Mouse (Mus musculus) G1E (cell line): Measurements from ENCODE around the gene Scamp4.

Source experiments
- CTCF ChIP-seq: IDR thresholded peaks from 2 replicates; pipeline ENCODE4 v1.5.1; 2012; ENCODE audit warnings: low read depth, low read length, inconsistent platforms, mixed read lengths
- GATA2 ChIP-seq: IDR thresholded peaks from 2 replicates; pipeline ENCODE4 v1.6.1; 2012; ENCODE audit warnings: low read depth, low read length, inconsistent platforms, borderline replicate concordance

DNA sequence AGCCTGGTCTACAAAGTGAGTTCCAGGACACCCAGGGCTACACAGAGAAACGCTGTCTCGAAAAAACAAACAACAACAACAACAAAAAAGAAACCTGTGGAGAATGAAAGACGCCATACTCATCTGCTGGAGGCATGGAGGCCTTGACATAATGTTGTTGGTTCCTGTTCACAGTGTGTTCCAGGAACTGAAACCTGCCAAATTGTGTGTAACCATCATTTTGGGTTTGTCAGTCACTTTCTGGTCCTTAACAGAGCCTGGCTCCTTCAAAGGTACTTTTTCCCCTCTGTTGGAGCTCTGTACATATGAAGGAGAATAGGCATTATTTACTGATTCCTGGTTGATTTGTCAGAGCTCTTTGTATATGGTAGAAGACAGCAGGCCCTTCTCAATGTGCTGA lies 9.2 kb downstream of the Scamp4 start:
- TF ChIP-seq CTCF (no peak), GATA2 (no peak)
